Mouse (Mus musculus) stomach, postnatal 0 days (tissue): ENCODE measurements around the gene Gm28047. TPM values are rescaled to one million over a fixed set of nuclear protein-coding genes. Genes with fewer than 3 reads are reported as not detected.

Experiments used
- ATAC-seq: fragments of 200-750 bp; cut with Nextera tagmentation; 2 replicates; pipeline ENCODE4 v1.8.0; 2017; ENCODE audit not compliant: low FRiP score, low TSS enrichment
- DNase-seq: peaks from one replicate; pipeline ENCODE4 v3.0.0-alpha.2; 2016; ENCODE audit warnings: low spot score
- H3K27ac ChIP-seq: fragments of 300-500 bp; sonication (generic); replicated peaks from 2 replicates; pipeline ENCODE4 v1.5.1; 2014; ENCODE audit warnings: mild to moderate bottlenecking, control low read depth
- H3K27me3 ChIP-seq: fragments of 300-500 bp; sonication (generic); 2 replicates; pipeline ENCODE4 v1.6.1; 2014; ENCODE audit warnings: low read length; ENCODE audit not compliant: control insufficient read depth, insufficient read depth
- H3K36me3 ChIP-seq: fragments of 300-500 bp; sonication (generic); 2 replicates; pipeline ENCODE4 v1.6.1; 2014; ENCODE audit warnings: low read length, mixed read lengths; ENCODE audit not compliant: control insufficient read depth, insufficient read depth
- H3K4me1 ChIP-seq: fragments of 300-500 bp; sonication (generic); replicated peaks from 2 replicates; pipeline ENCODE4 v1.6.1; 2014; ENCODE audit warnings: antibody characterized with exemption; ENCODE audit not compliant: control insufficient read depth, insufficient read depth
- H3K4me2 ChIP-seq: fragments of 300-500 bp; sonication (generic); replicated peaks from 2 replicates; pipeline ENCODE4 v1.6.1; 2014; ENCODE audit warnings: low read depth, mild to moderate bottlenecking, control low read depth, moderate library complexity
- H3K4me3 ChIP-seq: fragments of 300-500 bp; sonication (generic); 2 replicates; pipeline ENCODE4 v1.5.1; 2014; ENCODE audit warnings: low read depth, low read length, control low read depth
- H3K9ac ChIP-seq: fragments of 300-500 bp; sonication (generic); 2 replicates; pipeline ENCODE4 v1.6.1; 2014; ENCODE audit warnings: mild to moderate bottlenecking, low read length, control low read depth, mixed read lengths
- H3K9me3 ChIP-seq: fragments of 300-500 bp; sonication (generic); 2 replicates; pipeline ENCODE4 v1.6.1; 2016; ENCODE audit warnings: low read length; ENCODE audit not compliant: control insufficient read depth
- CTCF ChIP-seq: IDR thresholded peaks from 2 replicates; pipeline ENCODE4 v1.5.1; 2016; ENCODE audit warnings: antibody characterized with exemption, low read depth, mild to moderate bottlenecking, moderate library complexity
- EP300 ChIP-seq: optimal IDR thresholded peaks from 2 replicates; pipeline ENCODE3; 2016; ENCODE audit warnings: antibody characterized with exemption
- WGBS: fragments of 180-500 bp; shearing (Covaris S2); extraction: QIAGEN DNeasy Blood & Tissue Kit; methylation state at CpG from one replicate; pipeline ENCODE4 v1.1.7; 2014; 5-methylcytosine and 5-hydroxymethylcytosine counted together
- polyA plus RNA-seq: library from polyadenylated mRNA; unstranded; fragments of >200 nt; fragmentation: Nextera tagmentation; extraction: Ambion mirVana; gene quantifications from 2 replicates; pipeline ENCODE4 v1.2.1, GENCODE M21; 2015

Gene Gm28047
- polyA plus RNA-seq, 1 experiment from 2014 or later, result not detected

- Histone ChIP-seq H3K36me3 (peaks cover 16% of the 10 kb centered on the region), H3K4me1 (no peaks in the 10 kb centered on the region), H3K27ac (no peak overlapping the region), H3K4me3 (no peak overlapping the region), H3K27me3 (no peaks in the 10 kb centered on the region), H3K9me3 (no peaks in the 10 kb centered on the region), H3K9ac (no peak overlapping the region), H3K4me2 (no peak overlapping the region)
- no peak for ATAC-seq
- TF ChIP-seq EP300 (no peak), CTCF (peak; percentile 59)
- DNase-seq, result no peak
Observed at GRCm38 (mm10) chr15:102557580-102557979, 67.3 kb downstream of the Gm28047 start.

- Histone ChIP-seq H3K36me3 (peaks cover 19% of the 10 kb centered on the region), H3K9ac (no peak overlapping the region), H3K4me2 (no peak overlapping the region), H3K4me1 (no peaks in the 10 kb centered on the region), H3K27me3 (no peaks in the 10 kb centered on the region), H3K4me3 (no peak overlapping the region), H3K9me3 (no peaks in the 10 kb centered on the region), H3K27ac (no peak overlapping the region)
- no peak for DNase-seq
- TF ChIP-seq CTCF (no peak), EP300 (no peak)
- 81% methylated on average over 1 of the region's 1 CpGs for whole genome bisulfite sequencing
- ATAC-seq, result no peak
Observed at GRCm38 (mm10) chr15:102555581-102555980, 69.3 kb downstream of the Gm28047 start.

DNA sequence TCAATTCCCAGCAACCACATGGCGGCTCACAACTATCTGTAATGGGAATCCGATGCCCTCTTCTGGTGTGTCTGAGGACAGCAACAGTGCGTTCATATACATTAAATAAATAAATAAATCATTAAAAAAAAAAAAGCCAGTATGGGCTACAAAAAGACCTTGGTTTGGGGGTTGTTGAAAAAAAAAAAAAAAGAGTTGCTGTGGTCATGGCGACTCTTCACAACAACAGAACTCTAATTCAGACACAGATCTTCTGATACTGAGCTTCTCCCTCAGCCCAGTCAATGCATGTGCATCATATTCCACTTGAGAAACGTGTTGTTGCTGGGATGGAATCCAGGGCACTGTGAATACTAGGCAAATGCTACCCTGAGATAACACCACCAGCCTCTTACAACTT lies 72.3 kb downstream of the Gm28047 start:
- Histone ChIP-seq H3K9me3 (no peaks in the 10 kb centered on the region), H3K4me3 (no peak overlapping the region), H3K27me3 (no peaks in the 10 kb centered on the region), H3K4me2 (no peak overlapping the region), H3K9ac (no peak overlapping the region), H3K4me1 (no peaks in the 10 kb centered on the region), H3K27ac (no peak overlapping the region), H3K36me3 (peaks cover 19% of the 10 kb centered on the region)
- DNase-seq (no peak), ATAC-seq (no peak)
- TF ChIP-seq EP300, result no peak
- 0 out of 2 replicates have a peak, but pooled peaks have one; percentile 12 for TF ChIP-seq CTCF
- 98% methylated on average over 5 of the region's 5 CpGs for WGBS

GRCm38 (mm10) chr15:102547478-102547877 lies 77.4 kb downstream of the Gm28047 start:
- Histone ChIP-seq H3K9ac (no peak overlapping the region), H3K27ac (no peak overlapping the region), H3K9me3 (no peaks in the 10 kb centered on the region), H3K27me3 (no peaks in the 10 kb centered on the region), H3K4me2 (no peak overlapping the region), H3K4me1 (no peaks in the 10 kb centered on the region), H3K36me3 (peaks cover 23% of the 10 kb centered on the region), H3K4me3 (no peak overlapping the region)
- ATAC-seq, result no peak
- TF ChIP-seq EP300 (no peak), CTCF (no peak)
- 89% methylated on average over 3 of the region's 3 CpGs for WGBS
- DNase-seq, result no peak

- no peak for ATAC-seq
- no peak for DNase-seq
- H3K4me3 ChIP-seq, result no peak overlapping the region
Observed at GRCm38 (mm10) chr15:102546677-102547427, 78.0 kb downstream of the Gm28047 start.

DNA sequence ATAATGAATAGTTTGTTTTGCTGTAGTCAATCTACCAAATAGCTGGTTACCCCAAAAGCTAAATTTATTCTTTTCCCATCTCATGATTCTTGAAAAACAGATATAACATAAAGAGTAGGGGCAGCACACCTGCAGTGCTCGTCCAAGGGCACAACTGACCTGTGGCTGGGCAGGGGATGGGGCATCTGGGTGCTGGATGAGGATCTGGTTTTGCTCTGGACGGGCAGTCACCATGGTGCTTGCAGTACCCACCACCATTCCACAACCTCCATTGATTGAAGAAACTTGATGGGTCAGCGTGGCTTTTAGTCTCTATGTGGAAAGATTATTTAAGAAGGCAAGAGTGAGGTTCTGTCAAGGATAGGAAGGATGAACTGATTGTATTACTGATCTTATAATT lies 78.6 kb downstream of the Gm28047 start:
- DNase-seq, result no peak
- H3K4me2 ChIP-seq, result no peak overlapping the region
- 90% methylated on average over 3 of the region's 3 CpGs for WGBS
- no peaks in the 10 kb centered on the region for H3K27me3 ChIP-seq
- no peak overlapping the region for H3K27ac ChIP-seq
- H3K9me3 ChIP-seq, result no peaks in the 10 kb centered on the region
- no peak overlapping the region for H3K9ac ChIP-seq
- no peak for ATAC-seq
- no peak overlapping the region for H3K4me3 ChIP-seq
- no peak for TF ChIP-seq EP300
- no peak for TF ChIP-seq CTCF
- H3K36me3 ChIP-seq, result peaks cover 24% of the 10 kb centered on the region
- H3K4me1 ChIP-seq, result no peaks in the 10 kb centered on the region

More at GRCm38 (mm10) chr15:102546677-102547427, 78.0 kb downstream of the Gm28047 start:
- no peaks in the 10 kb centered on the region for H3K27me3 ChIP-seq
- H3K4me1 ChIP-seq, result no peaks in the 10 kb centered on the region
- no peak overlapping the region for H3K9ac ChIP-seq
- TF ChIP-seq CTCF (no peak), EP300 (no peak)
- peaks cover 25% of the 10 kb centered on the region for H3K36me3 ChIP-seq
- H3K9me3 ChIP-seq, result no peaks in the 10 kb centered on the region
- H3K4me2 ChIP-seq, result no peak overlapping the region
- WGBS, result 76% methylated on average over 3 of the region's 3 CpGs
- no peak overlapping the region for H3K27ac ChIP-seq
